Mouse (Mus musculus) small intestine, adult 2 months (tissue): ENCODE results near the gene Cnpy3.

Experiments
- CTCF ChIP-seq: fragments of 200-500 bp; IDR thresholded peaks from 2 replicates; pipeline ENCODE4 v1.5.1; 2012; ENCODE audit warnings: low read depth, mild to moderate bottlenecking, control low read depth, inconsistent platforms, low read length, moderate library complexity, mixed read lengths; ENCODE audit not compliant: insufficient replicate concordance, insufficient read length; ENCODE audit errors: extremely low read depth
- POLR2A ChIP-seq: fragments of 200-500 bp; IDR thresholded peaks from 2 replicates; pipeline ENCODE4 v1.6.1; 2012; ENCODE audit warnings: low read depth, mild to moderate bottlenecking, control low read depth, inconsistent platforms, low read length, moderate library complexity

DNA sequence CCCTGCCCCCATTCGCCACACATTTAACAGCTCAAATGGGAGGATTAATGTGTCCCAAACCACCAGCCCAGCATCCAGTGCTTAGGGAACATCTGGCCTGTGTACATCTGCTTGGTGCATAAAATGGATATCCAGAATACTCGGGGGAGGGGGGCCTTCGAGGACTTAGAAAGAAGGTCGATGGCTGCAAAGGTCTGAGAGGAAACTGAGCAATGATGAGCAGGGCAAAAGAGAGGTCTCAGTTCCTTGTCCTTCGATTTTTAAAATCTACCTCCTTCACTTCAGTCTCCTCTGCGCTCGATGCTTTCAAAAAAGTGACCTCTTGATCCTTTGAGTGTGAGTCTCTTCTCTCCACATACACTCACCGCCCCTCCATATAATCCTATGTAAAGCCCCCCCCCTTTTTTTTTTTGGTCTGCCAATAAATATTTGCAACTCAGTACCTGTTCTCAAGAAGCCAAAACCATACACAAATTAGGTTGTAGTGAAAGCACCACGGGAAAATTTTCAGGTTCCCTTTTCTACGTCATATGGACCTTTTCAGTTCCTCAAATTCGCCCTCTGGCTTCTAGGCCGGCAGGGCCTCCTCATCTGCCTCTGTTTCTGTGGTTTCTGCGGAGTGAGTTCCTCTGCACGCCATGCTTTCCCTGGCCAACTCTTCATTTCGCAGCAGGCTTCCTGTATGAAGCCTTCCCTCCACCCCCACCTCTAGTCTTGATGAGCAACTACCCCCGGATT is 789 bp downstream of the Cnpy3 start:
- TF ChIP-seq POLR2A = no peak
- no peak for TF ChIP-seq CTCF
